Mouse (Mus musculus) cerebellum, adult 9-11 months (tissue): ENCODE measurements around the gene Btbd19.

Experiments used
- DNase-seq: peaks from one replicate; pipeline ENCODE4 v3.0.0; 2022

Gene Btbd19

GRCm38 (mm10) chr4:117133817-117134600 lies 8.5 kb upstream of the Btbd19 start, which contains the start of gene Plk3:
TSS of gene Plk3 (minus strand) at chr4:117133963.
- DNase-seq = peak; percentile 98

DNA sequence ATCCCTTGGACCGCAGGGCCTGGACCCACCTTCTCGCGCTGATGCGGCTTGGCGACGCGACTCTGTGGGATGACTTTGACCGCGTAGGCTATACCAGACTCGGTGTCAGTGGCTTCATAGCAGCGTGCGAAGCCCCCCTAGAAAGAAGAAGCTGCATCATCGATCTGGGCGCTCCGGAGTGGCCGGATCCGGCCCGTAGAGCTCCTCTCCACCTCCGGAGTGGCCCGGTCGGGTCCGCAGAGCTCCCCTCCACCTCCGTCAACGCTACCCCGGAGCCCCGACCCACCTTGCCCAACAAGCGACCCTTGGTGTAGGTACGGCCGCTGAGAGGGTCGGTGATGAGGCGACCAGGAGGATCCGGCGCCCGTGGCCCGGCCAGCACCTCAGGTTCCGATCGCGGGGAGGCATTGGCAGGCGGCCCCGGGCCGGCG lies 7.9 kb upstream of the Btbd19 start:
- DNase-seq = no peak

DNA sequence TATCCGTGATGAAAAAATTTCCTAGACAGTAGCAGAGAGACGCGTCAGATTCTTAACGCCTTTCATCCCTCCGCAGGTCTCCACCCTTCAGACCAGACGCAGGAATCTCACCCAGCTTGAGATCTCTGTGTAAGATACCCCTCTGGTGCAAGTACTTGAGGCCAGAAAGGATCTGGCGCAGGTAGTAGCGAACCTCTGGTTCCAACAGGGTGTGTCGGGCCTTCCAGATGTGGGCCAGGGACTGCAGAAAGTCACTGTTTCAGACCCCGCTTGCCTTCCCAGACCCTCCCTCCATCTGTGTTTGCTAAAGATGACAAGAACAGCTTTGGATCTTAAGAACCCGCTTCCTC lies 7.2 kb upstream of the Btbd19 start:
- peak; percentile 52 for DNase-seq

GRCm38 (mm10) chr4:117131890-117132793 lies 6.6 kb upstream of the Btbd19 start:
- DNase-seq = peak; percentile 63

DNA sequence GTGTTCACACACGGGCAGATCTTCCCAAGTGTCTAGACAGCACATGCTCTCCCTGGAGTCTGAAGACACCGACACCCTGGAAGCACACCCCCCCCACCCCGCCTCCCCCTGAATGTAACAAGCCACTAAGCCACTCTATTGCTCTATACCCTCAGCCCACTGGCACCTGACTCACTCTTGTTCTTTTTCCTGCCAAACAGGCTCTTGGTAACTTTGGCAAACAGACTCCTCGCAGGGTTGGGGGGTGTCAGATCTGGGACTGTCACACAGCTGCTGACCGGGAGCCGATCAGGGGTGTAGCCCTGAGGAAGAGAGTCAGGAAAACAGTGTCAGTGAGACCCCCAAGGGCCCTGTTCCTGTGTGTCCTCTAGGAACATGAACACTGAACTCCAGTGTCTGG lies 5.7 kb upstream of the Btbd19 start:
- DNase-seq = no peak

GRCm38 (mm10) chr4:117130790-117131189 lies 5.3 kb upstream of the Btbd19 start:
- no peak for DNase-seq

GRCm38 (mm10) chr4:117127991-117128686 lies 2.6 kb upstream of the Btbd19 start:
- DNase-seq = no peak

DNA sequence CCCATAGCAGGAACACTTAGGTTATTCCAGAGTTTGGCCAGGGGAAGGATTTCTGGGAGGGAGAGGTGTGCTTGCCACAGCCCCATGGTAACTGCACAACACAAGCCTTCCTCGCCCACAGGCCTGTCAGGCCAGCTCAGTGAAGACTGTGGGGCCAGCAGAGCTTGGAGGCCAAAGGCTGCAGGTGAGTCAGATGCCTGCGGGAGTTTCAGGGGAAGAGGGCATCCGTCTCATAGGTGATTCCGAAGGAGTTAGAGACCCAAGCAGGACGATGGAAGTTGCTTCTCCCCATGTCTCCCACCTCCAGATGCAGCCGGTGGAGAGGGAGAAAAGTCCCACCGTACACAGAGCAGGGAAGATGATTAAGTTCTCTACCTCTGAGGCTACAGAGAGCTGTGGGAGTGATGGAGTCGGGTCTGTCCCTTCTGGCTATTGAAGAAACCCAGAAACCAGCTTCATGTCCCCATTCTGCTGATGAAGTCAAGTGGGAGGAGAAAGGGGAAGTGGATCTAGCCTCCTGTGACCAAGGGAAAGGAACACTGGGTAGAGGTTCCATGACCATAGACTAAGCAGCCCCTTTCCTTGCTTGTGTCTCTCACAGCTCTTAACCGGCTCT lies 1.3 kb upstream of the Btbd19 start, which contains the start of gene Tctex1d4:
Gene Tctex1d4 (plus strand): TSS at position 120 of the 616 bp plus-strand sequence.
- DNase-seq = no peak

DNA sequence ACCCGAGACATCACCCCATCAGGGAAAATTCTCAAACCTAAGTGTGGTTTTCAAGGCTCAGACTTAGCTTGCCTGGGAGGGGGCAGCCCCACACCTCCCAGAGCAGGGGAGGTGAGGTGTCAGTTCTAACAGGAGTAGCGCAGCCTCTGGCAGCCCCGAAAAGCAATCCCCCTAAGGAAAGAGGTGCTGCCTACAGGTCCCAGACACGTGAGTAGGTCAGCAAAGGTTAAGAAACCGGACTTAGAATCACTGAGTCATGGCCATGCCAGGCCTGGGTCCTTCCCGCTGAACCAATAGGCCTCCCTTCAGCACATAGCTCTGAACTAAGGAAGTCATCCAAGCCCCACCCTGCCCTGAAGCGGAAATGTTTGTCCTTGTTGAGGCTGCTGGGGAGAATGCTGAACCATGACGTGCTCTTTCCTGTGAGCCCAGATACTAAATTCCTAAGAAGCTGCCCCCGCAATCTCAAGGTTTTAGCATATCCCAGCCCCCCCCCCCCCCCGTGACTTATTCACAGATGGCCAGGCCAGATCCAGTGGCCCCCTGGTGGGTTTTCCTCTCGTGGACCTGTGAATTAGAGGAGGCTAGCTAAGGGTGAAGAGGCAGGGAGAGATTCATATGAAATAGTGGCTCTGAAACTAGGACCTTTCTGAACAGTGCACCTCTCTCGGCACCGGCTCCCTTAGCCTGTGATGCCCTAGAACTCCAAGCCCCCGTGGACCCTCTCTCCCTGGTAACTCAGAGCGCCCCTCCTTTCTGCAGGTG lies 567 bp upstream of the Btbd19 start:
- DNase-seq = no peak

DNA sequence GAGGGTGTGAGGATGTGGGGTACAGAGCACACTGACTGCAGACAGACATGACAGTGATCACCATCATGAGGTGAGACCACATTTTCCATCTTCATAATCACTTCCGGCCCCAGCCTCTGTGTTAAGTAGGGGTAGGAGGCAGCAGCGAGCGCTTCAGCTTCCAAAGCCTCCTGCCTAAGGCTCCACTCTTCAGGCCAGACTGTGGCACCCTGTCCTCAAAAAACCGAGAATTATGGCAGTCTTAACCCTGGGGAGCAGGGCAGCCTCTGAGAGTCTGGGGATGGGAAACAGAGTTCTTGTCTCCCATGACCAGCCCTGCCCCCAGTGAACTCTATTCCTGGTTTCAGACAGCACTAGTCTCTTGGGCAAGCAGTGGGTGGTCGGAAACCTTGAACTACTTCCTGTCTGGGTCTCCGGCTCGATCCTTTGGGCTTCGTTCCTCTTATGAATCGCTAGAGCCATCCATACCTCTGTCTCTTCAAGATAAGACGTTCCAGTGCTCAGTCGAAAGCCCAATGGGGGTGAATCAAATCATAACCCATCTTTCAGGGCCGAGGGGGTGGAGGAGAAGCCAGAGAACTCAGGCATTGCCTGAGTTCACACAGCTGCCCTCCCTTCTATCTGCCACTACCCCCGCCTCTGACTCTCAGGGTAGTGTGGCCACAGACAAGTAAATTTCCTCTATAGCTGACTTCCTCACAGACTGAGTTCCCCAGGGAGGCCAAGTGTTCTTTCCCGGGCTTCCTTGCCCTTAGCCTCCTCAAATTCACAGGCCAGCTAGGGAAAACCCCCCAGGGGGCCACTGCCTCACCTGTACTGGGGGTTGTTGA lies 792 bp downstream of the Btbd19 start:
- DNase-seq = peak; percentile 35

- DNase-seq = no peak
These were observed 1.4 kb downstream of the Btbd19 start for GRCm38 (mm10) chr4:117124218-117124517.

- peak; percentile 12 for DNase-seq
These were observed 1.8 kb downstream of the Btbd19 start for GRCm38 (mm10) chr4:117123546-117124217.

DNA sequence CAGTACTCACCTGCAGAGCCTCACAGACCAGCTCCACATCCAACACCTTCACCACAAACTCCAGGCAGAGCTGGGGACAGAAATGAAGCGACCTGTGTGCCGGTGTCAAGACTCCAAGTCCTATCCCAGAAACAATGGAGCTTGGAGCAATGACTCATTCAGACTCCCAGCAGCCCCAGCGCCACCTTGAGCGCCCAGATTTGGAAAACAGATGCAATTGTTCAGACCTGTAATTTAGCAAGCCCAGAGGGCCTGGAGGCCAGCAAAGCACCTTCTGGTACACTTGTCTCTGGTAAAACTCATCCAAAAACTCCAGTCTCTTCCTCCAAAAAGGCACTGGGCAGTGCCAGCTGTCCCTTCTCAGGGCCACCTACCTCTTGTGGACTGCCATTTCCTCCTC lies 3.3 kb downstream of the Btbd19 start:
- no peak for DNase-seq

GRCm38 (mm10) chr4:117120445-117121414 lies 4.8 kb downstream of the Btbd19 start:
- peak; percentile 94 for DNase-seq

GRCm38 (mm10) chr4:117120052-117120444 lies 5.5 kb downstream of the Btbd19 start:
- DNase-seq = no peak

- peak; percentile 46 for DNase-seq
These were observed 5.9 kb downstream of the Btbd19 start for GRCm38 (mm10) chr4:117119636-117120035.

- DNase-seq = peak; percentile 14
These were observed 7.6 kb downstream of the Btbd19 start for GRCm38 (mm10) chr4:117117931-117118330.

GRCm38 (mm10) chr4:117115592-117115991 lies 9.9 kb downstream of the Btbd19 start:
- DNase-seq = no peak

GRCm38 (mm10) chr4:117113237-117113636 lies 12.3 kb downstream of the Btbd19 start:
- no peak for DNase-seq
